ENCODE assay signal across 18 mouse cellular contexts in the genomic region with DNA sequence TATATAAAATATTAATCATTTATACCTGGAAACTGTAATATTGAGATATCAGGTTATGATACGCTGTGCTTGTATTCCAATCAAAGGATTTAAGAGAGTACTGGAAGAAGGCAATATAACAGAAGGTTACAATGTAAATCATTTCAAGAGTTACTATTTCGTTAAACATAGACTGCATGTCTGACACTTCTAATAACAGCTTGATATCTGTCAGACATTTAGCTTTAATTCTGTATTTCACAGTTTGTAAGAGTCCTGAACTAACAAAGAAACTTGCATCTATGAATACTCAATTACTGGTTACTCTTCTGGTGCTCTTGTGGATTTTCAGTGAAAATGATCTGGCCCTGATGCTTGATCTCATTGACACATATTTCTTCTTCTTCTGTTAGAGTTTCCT.
A peak's percentile ranks its signal among the peaks of the same experiment; 100 is the strongest.
DNase-seq lines count a peak whose midpoint lies in the region; ATAC-seq and TF ChIP-seq lines count a peak whose summit lies in the region.
"Had no signal": no experiment of that assay in that cellular context is flagged by ENCODE, and none has a peak within 500 bp of the region (broad histone marks: within the 10 kb centered on the region; RNA-seq: fewer than 3 reads in every experiment).

No protein-coding gene starts in this region.

- DNase-seq in forebrain, embryonic 14.5 days (ENCODE audit: low spot score): peak; percentile 54
- no peak for DNase-seq in forebrain, postnatal 0 days
- peak; percentile 18 for DNase-seq in brain, embryonic 18.5 days (ENCODE audit: low read depth, low spot score)
- no peak for DNase-seq in MN1 (ENCODE audit: low spot score)
- DNase-seq: adrenal gland, adult 8-10 months; adrenal gland, postnatal 14 days; adrenal gland, postnatal 36 days; cerebellum, adult 11-12 months; cerebellum, adult 2 months; cerebellum, adult 9-10 months; cerebellum, postnatal 10 days; cerebellum, postnatal 25 days had no signal

- H3K36me3 ChIP-seq in forebrain, embryonic 14.5 days (ENCODE audit: control insufficient read depth, insufficient read depth, low read length): no peaks in the 10 kb centered on the region
- no peaks in the 10 kb centered on the region for H3K36me3 ChIP-seq in forebrain, embryonic 12.5 days (replicated peaks)
- H3K36me3 ChIP-seq in forebrain, postnatal 0 days (ENCODE audit: insufficient read depth): no peaks in the 10 kb centered on the region
- H3K36me3 ChIP-seq in forebrain, embryonic 15.5 days: no peaks in the 10 kb centered on the region
- H3K36me3 ChIP-seq: embryonic facial prominence, embryonic 10.5 days; embryonic facial prominence, embryonic 12.5 days had no signal

- no peak for ATAC-seq in forebrain, embryonic 14.5 days
- no peak for ATAC-seq in forebrain, embryonic 12.5 days (ENCODE audit: low FRiP score)
- ATAC-seq in forebrain, postnatal 0 days: peak; percentile 51
- no peak; the same call in 1 of the 2 replicates for ATAC-seq in forebrain, embryonic 15.5 days (replicated peaks)
- ATAC-seq: activated CD4-positive, CD25-positive, alpha-beta regulatory T cell, adult 4 months; Patski had no signal

- no peaks in the 10 kb centered on the region for H3K4me1 ChIP-seq in forebrain, embryonic 14.5 days (ENCODE audit: control insufficient read depth, insufficient read depth, low read length)
- H3K4me1 ChIP-seq in forebrain, embryonic 12.5 days: no peaks in the 10 kb centered on the region
- no peaks in the 10 kb centered on the region for H3K4me1 ChIP-seq in forebrain, postnatal 0 days (ENCODE audit: insufficient read depth)
- H3K4me1 ChIP-seq in forebrain, embryonic 15.5 days: no peaks in the 10 kb centered on the region
- H3K4me1 ChIP-seq: embryonic facial prominence, embryonic 10.5 days; embryonic facial prominence, embryonic 12.5 days had no signal

- 74% methylated on average over 2 of the region's 2 CpGs for WGBS in forebrain, embryonic 14.5 days
- 90% methylated on average over 2 of the region's 2 CpGs for WGBS in forebrain, embryonic 12.5 days
- 52% methylated on average over 2 of the region's 2 CpGs for WGBS in forebrain, postnatal 0 days
- WGBS in forebrain, embryonic 15.5 days: 69% methylated on average over 2 of the region's 2 CpGs

- no peaks in the 10 kb centered on the region for H3K27me3 ChIP-seq in forebrain, embryonic 14.5 days (replicated peaks; ENCODE audit: control insufficient read depth, insufficient read depth, low read length)
- no peaks in the 10 kb centered on the region for H3K27me3 ChIP-seq in forebrain, embryonic 12.5 days
- no peaks in the 10 kb centered on the region for H3K27me3 ChIP-seq in forebrain, postnatal 0 days (ENCODE audit: insufficient read depth, low read length)
- no peaks in the 10 kb centered on the region for H3K27me3 ChIP-seq in forebrain, embryonic 15.5 days
- H3K27me3 ChIP-seq: embryonic facial prominence, embryonic 12.5 days; Patski had no signal

- no peak for TF ChIP-seq CTCF in forebrain, postnatal 0 days (IDR thresholded peaks at IDR 0.05; ENCODE audit: low read depth)

- no peak overlapping the region for H3K4me3 ChIP-seq in forebrain, embryonic 14.5 days (ENCODE audit: low read depth, low read length)
- no peak overlapping the region for H3K4me3 ChIP-seq in forebrain, embryonic 12.5 days (replicated peaks)
- no peak overlapping the region for H3K4me3 ChIP-seq in forebrain, postnatal 0 days (ENCODE audit: low read depth, low read length)
- H3K4me3 ChIP-seq in forebrain, embryonic 15.5 days: no peak overlapping the region
- H3K4me3 ChIP-seq: embryonic facial prominence, embryonic 10.5 days; embryonic facial prominence, embryonic 12.5 days had no signal

- no peaks in the 10 kb centered on the region for H3K9me3 ChIP-seq in forebrain, embryonic 14.5 days (replicated peaks; ENCODE audit: control insufficient read depth, low read length)
- H3K9me3 ChIP-seq in forebrain, embryonic 12.5 days: no peaks in the 10 kb centered on the region
- H3K9me3 ChIP-seq in forebrain, postnatal 0 days (ENCODE audit: low read length): no peaks in the 10 kb centered on the region
- no peaks in the 10 kb centered on the region; the same call in 1 of the 2 replicates for H3K9me3 ChIP-seq in forebrain, embryonic 15.5 days
- H3K9me3 ChIP-seq: embryonic facial prominence, embryonic 12.5 days had no signal

- H3K27ac ChIP-seq in forebrain, embryonic 14.5 days (ENCODE audit: low read depth, low read length): no peak overlapping the region
- H3K27ac ChIP-seq in forebrain, embryonic 12.5 days: no peak overlapping the region
- H3K27ac ChIP-seq in forebrain, postnatal 0 days (ENCODE audit: low read depth, low read length): no peak overlapping the region
- H3K27ac ChIP-seq in forebrain, embryonic 15.5 days (replicated peaks): no peak overlapping the region
- H3K27ac ChIP-seq: embryonic facial prominence, embryonic 10.5 days; embryonic facial prominence, embryonic 12.5 days had no signal

- no peak overlapping the region for H3K4me2 ChIP-seq in forebrain, embryonic 14.5 days (ENCODE audit: low read length)
- no peak overlapping the region for H3K4me2 ChIP-seq in forebrain, embryonic 12.5 days
- H3K4me2 ChIP-seq in forebrain, postnatal 0 days (ENCODE audit: low read depth): no peak overlapping the region
- no peak overlapping the region for H3K4me2 ChIP-seq in forebrain, embryonic 15.5 days (replicated peaks)
- H3K4me2 ChIP-seq: embryonic facial prominence, embryonic 12.5 days had no signal

- no peak overlapping the region for H3K9ac ChIP-seq in forebrain, embryonic 14.5 days (ENCODE audit: low read length)
- H3K9ac ChIP-seq in forebrain, embryonic 12.5 days: no peak overlapping the region
- no peak overlapping the region for H3K9ac ChIP-seq in forebrain, postnatal 0 days
- no peak overlapping the region for H3K9ac ChIP-seq in forebrain, embryonic 15.5 days (replicated peaks)
- H3K9ac ChIP-seq: embryonic facial prominence, embryonic 12.5 days had no signal

Comparison
In these comparisons a context has a peak if more than half of its experiments do, and no peak if none do; other contexts are left out.
1. DNase-seq: peak in forebrain, embryonic 14.5 days (single experiment) and brain, embryonic 18.5 days (single experiment); none in forebrain, postnatal 0 days (single experiment) and MN1 (single experiment).